Mouse (Mus musculus) brain, embryonic 14.5 days (tissue): ENCODE data around the gene Sbk3. TPM values are rescaled to one million over a fixed set of nuclear protein-coding genes. Genes with fewer than 3 reads are reported as not detected.

Experiments used
- DNase-seq: peaks from one replicate; pipeline ENCODE4 v3.0.0-alpha.2; 2011; ENCODE audit warnings: low read depth
- CTCF ChIP-seq: fragments of 200-500 bp; IDR thresholded peaks from 2 replicates; pipeline ENCODE4 v1.5.1; 2012; ENCODE audit warnings: inconsistent platforms, mild to moderate bottlenecking, moderate library complexity, borderline replicate concordance; ENCODE audit not compliant: insufficient read depth, insufficient read length; ENCODE audit errors: extremely low read depth
- POLR2A ChIP-seq: fragments of 200-500 bp; IDR thresholded peaks from 2 replicates; pipeline ENCODE4 v1.6.1; 2012; ENCODE audit warnings: mild to moderate bottlenecking, inconsistent platforms, borderline replicate concordance; ENCODE audit not compliant: poor library complexity, insufficient read depth, insufficient read length, severe bottlenecking; ENCODE audit errors: extremely low read depth
- polyA plus RNA-seq: library from polyadenylated mRNA; depleted of rRNA; stranded (reverse); fragments of >200 nt; gene quantifications from 2 replicates; pipeline ENCODE4 v1.2.3, GENCODE M21; 2012

Sbk3 gene
- polyA plus RNA-seq, 1 experiment: 2.0 TPM

- no peak for TF ChIP-seq CTCF
- no peak for TF ChIP-seq POLR2A
- DNase-seq: peak; percentile 66
Observed at GRCm38 (mm10) chr7:4925441-4926381, 45.3 kb downstream of the Sbk3 start, which contains the start of gene Ssc5d. Gene Ssc5d, plus strand, starts transcription at chr7:4925785.

GRCm38 (mm10) chr7:4924891-4925301, 46.1 kb downstream of the Sbk3 start:
- peak; percentile 81 for DNase-seq
- TF ChIP-seq POLR2A (no peak), CTCF (no peak)

- no peak for TF ChIP-seq POLR2A
- DNase-seq: peak; percentile 50
Observed at GRCm38 (mm10) chr7:4924483-4924882, 46.5 kb downstream of the Sbk3 start.

- DNase-seq: peak; percentile 63
- TF ChIP-seq POLR2A: no peak
- peak; percentile 40; the same call in 1 of the 2 replicates for TF ChIP-seq CTCF
Observed at GRCm38 (mm10) chr7:4923586-4924364, 47.2 kb downstream of the Sbk3 start.

GRCm38 (mm10) chr7:4922931-4923565, 47.9 kb downstream of the Sbk3 start:
- peak; percentile 97 for DNase-seq

GRCm38 (mm10) chr7:4922508-4922907, 48.5 kb downstream of the Sbk3 start:
- DNase-seq: peak; percentile 98
- no peak for TF ChIP-seq CTCF
- TF ChIP-seq POLR2A: 0 out of 2 replicates have a peak, but pooled peaks have one; percentile 25

More at GRCm38 (mm10) chr7:4922931-4923565, 47.9 kb downstream of the Sbk3 start:
- TF ChIP-seq CTCF: peak; percentile 51; the same call in 1 of the 2 replicates
- no peak for TF ChIP-seq POLR2A

- TF ChIP-seq POLR2A (no peak), CTCF (no peak)
- no peak for DNase-seq
Observed at GRCm38 (mm10) chr7:4921824-4922482, 49.0 kb downstream of the Sbk3 start, which contains the start of gene Nat14. Gene Nat14, plus strand, starts transcription at chr7:4922028.

GRCm38 (mm10) chr7:4920976-4921823, 49.8 kb downstream of the Sbk3 start:
- TF ChIP-seq POLR2A: no peak
- no peak for TF ChIP-seq CTCF
- DNase-seq: no peak

GRCm38 (mm10) chr7:4920496-4920895, 50.5 kb downstream of the Sbk3 start:
- DNase-seq: no peak
- TF ChIP-seq POLR2A: no peak
- no peak for TF ChIP-seq CTCF

- TF ChIP-seq POLR2A: no peak
- no peak for TF ChIP-seq CTCF
- DNase-seq: no peak
Observed at GRCm38 (mm10) chr7:4919971-4920370, 51.0 kb downstream of the Sbk3 start.
